Mouse (Mus musculus) lung, postnatal 0 days (tissue): ENCODE data around the gene Nthl1. TPM values are rescaled to one million over a fixed set of nuclear protein-coding genes. Genes with fewer than 3 reads are reported as not detected.
"Not testable (repeated sequence)": the region's sequence is repeated elsewhere in the genome, so short reads cannot be mapped to it uniquely, and the experiment has no call there.

Experiments
- ATAC-seq: fragments of 200-750 bp; cut with Nextera tagmentation; 2 replicates; pipeline ENCODE4 v1.8.0; 2017; ENCODE audit warnings: moderate library complexity
- DNase-seq: peaks from one replicate; pipeline ENCODE4 v3.0.0-alpha.2; 2016; ENCODE audit warnings: low spot score
- H3K27ac ChIP-seq: fragments of 300-500 bp; sonication (generic); 2 replicates; pipeline ENCODE4 v1.5.1; 2014; ENCODE audit warnings: antibody characterized with exemption, mild to moderate bottlenecking, low read length, mixed read lengths
- H3K27me3 ChIP-seq: fragments of 300-500 bp; sonication (generic); replicated peaks from 2 replicates; pipeline ENCODE4 v1.6.1; 2014; ENCODE audit warnings: low read length, mixed read lengths; ENCODE audit not compliant: insufficient read depth
- H3K36me3 ChIP-seq: fragments of 300-500 bp; sonication (generic); 2 replicates; pipeline ENCODE4 v1.6.1; 2014; ENCODE audit warnings: low read length, mixed read lengths; ENCODE audit not compliant: insufficient read depth
- H3K4me1 ChIP-seq: fragments of 300-500 bp; sonication (generic); 2 replicates; pipeline ENCODE4 v1.6.1; 2014; ENCODE audit warnings: antibody characterized with exemption, low read depth, low read length, mixed read lengths; ENCODE audit not compliant: insufficient read depth
- H3K4me2 ChIP-seq: fragments of 300-500 bp; sonication (generic); replicated peaks from 2 replicates; pipeline ENCODE4 v1.6.1; 2014; ENCODE audit warnings: low read depth, mild to moderate bottlenecking, low read length, moderate library complexity, mixed read lengths
- H3K4me3 ChIP-seq: fragments of 300-500 bp; sonication (generic); 2 replicates; pipeline ENCODE4 v1.5.1; 2014; ENCODE audit warnings: low read depth, low read length
- H3K9ac ChIP-seq: fragments of 300-500 bp; sonication (generic); replicated peaks from 2 replicates; pipeline ENCODE4 v1.6.1; 2014; ENCODE audit warnings: low read depth, mild to moderate bottlenecking
- H3K9me3 ChIP-seq: fragments of 300-500 bp; sonication (generic); 2 replicates; pipeline ENCODE4 v1.6.1; 2016; ENCODE audit warnings: low read length, mixed read lengths
- CTCF ChIP-seq: IDR thresholded peaks from 2 replicates; pipeline ENCODE4 v1.5.1; 2016; ENCODE audit warnings: antibody characterized with exemption, mild to moderate bottlenecking
- EP300 ChIP-seq: IDR thresholded peaks from 2 replicates; pipeline ENCODE4 v1.6.1; 2016; ENCODE audit warnings: antibody characterized with exemption, mild to moderate bottlenecking, control low read depth
- WGBS: fragments of 180-500 bp; shearing (Covaris S2); extraction: QIAGEN DNeasy Blood & Tissue Kit; methylation state at CpG from one replicate; pipeline ENCODE4 v1.1.7; 2014; 5-methylcytosine and 5-hydroxymethylcytosine counted together
- polyA plus RNA-seq: library from polyadenylated mRNA; unstranded; fragments of >200 nt; fragmentation: Nextera tagmentation; extraction: Ambion mirVana; gene quantifications from 2 replicates; pipeline ENCODE4 v1.2.1, GENCODE M21; 2015

Gene Nthl1
- polyA plus RNA-seq, 1 experiment from 2014 or later: 13.8 TPM

GRCm38 (mm10) chr17:24650766-24651165, 18.3 kb downstream of the Nthl1 start:
- Histone ChIP-seq H3K36me3 (peaks cover 8% of the 10 kb centered on the region; the same call in 1 of the 2 replicates), H3K27ac (peak overlapping the region; percentile 87), H3K27me3 (no peaks in the 10 kb centered on the region), H3K4me2 (peak overlapping the region; percentile 95), H3K4me1 (peaks cover 17% of the 10 kb centered on the region; the same call in 1 of the 2 replicates), H3K4me3 (peak overlapping the region; percentile 90; the same call in 1 of the 2 replicates), H3K9ac (peak overlapping the region; percentile 74; the same call in 1 of the 2 replicates), H3K9me3 (no peaks in the 10 kb centered on the region)
- TF ChIP-seq CTCF: no peak
- TF ChIP-seq EP300: peak; percentile 42; the same call in 1 of the 2 replicates
- ATAC-seq: no peak
- DNase-seq: no peak
- 66% methylated on average over 4 of the region's 4 CpGs for WGBS

GRCm38 (mm10) chr17:24651835-24652234, 19.4 kb downstream of the Nthl1 start:
- no peak overlapping the region for H3K4me2 ChIP-seq
- H3K9me3 ChIP-seq: no peaks in the 10 kb centered on the region
- 43% methylated on average over 3 of the region's 3 CpGs for WGBS
- no peak overlapping the region for H3K27ac ChIP-seq
- TF ChIP-seq EP300 (no peak), CTCF (no peak)
- no peak for DNase-seq
- H3K4me3 ChIP-seq: no peak overlapping the region
- H3K4me1 ChIP-seq: peaks cover 17% of the 10 kb centered on the region; the same call in 1 of the 2 replicates
- H3K36me3 ChIP-seq: peaks cover 4% of the 10 kb centered on the region; the same call in 1 of the 2 replicates
- H3K27me3 ChIP-seq: no peaks in the 10 kb centered on the region
- ATAC-seq: no peak
- no peak overlapping the region for H3K9ac ChIP-seq

DNA sequence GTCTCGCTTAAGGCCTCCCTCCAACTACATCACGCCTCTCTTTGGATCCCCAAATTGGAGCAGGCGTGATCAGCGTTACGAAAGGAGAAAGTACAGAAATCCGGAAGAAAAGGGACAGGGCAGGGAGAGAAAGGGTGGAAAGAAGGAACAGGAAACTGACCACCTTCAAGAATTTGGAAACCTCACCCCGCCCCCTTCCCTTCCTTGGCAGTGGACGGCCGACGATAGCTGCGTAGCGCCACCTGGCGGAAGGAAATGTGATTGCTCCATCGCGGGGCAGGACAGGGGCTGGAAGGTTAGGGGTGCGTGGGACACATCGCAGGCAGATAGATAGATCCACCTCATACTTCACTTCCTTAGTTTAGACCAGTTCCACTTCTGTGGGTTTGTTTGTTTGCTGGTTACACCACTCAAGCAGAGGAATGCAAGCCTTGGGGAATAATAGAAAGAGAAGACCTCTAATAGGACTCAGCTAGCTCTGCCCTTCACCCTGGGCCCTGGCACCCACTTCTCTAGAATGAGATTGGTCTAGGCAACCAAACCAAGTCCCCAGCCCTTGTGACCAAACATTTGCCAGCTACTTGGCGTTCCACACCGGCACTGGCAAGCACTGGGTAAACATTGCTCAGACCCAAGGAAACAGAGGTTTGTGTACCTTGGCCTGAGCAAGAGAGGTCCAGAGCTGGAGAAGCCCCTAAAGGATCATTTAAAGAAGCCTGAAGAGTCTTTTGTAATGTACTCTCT, 21.7 kb downstream of the Nthl1 start:
- no peaks in the 10 kb centered on the region for H3K36me3 ChIP-seq
- H3K9ac ChIP-seq: no peak overlapping the region
- peaks cover 6% of the 10 kb centered on the region; the same call in 1 of the 2 replicates for H3K27me3 ChIP-seq
- 5% methylated on average over 18 of the region's 19 CpGs for WGBS
- peak; percentile 95 for DNase-seq
- no peak overlapping the region for H3K4me3 ChIP-seq
- peak; percentile 98 for TF ChIP-seq CTCF
- 0 out of 2 replicates have a peak, but pooled peaks have one; percentile 28 for TF ChIP-seq EP300
- H3K4me1 ChIP-seq: peaks cover 17% of the 10 kb centered on the region
- H3K27ac ChIP-seq: 0 out of 2 replicates have a peak overlapping the region, but pooled peaks have one; percentile 60
- ATAC-seq: peak; percentile 75
- no peaks in the 10 kb centered on the region for H3K9me3 ChIP-seq
- peak overlapping the region; percentile 42 for H3K4me2 ChIP-seq

DNA sequence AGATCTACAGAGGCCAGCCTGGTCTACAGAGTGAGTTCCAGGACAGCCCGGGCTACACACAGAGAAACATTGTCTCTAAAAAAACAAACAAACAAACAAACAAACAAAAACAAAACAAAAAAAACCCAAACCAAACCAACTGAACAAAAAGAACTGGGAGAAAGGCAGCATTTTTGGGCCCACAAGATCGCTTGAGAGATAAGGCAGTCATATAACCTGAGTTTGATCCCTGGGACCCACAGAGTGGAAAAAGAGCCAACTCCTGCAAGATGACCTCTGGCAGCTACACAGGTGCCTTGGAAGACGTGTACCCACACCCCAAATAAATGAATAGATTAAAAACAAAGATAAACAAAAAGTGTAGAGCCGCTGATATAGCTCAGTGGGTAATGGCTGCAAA, 22.5 kb downstream of the Nthl1 start:
- no peak overlapping the region for H3K27ac ChIP-seq
- no peaks in the 10 kb centered on the region for H3K9me3 ChIP-seq
- TF ChIP-seq CTCF (no peak), EP300 (no peak)
- DNase-seq (no peak), ATAC-seq (no peak)
- no peak overlapping the region for H3K4me2 ChIP-seq
- WGBS: 63% methylated on average over 4 of the region's 4 CpGs
- H3K9ac ChIP-seq: no peak overlapping the region
- peaks cover 6% of the 10 kb centered on the region; the same call in 1 of the 2 replicates for H3K27me3 ChIP-seq
- H3K4me1 ChIP-seq: peaks cover 17% of the 10 kb centered on the region
- no peaks in the 10 kb centered on the region for H3K36me3 ChIP-seq
- no peak overlapping the region for H3K4me3 ChIP-seq

- DNase-seq (peak; percentile 56), ATAC-seq (peak; percentile 53)
- TF ChIP-seq CTCF (no peak; the same call in 1 of the 2 replicates), EP300 (no peak)
- no peaks in the 10 kb centered on the region for H3K36me3 ChIP-seq
- peak within 1 kb of the TSS; percentile 75 for H3K4me2 ChIP-seq
- H3K9me3 ChIP-seq: no peaks in the 10 kb centered on the region
- peaks cover 6% of the 10 kb centered on the region; the same call in 1 of the 2 replicates for H3K27me3 ChIP-seq
- peak within 1 kb of the TSS; percentile 19; the same call in 1 of the 2 replicates for H3K9ac ChIP-seq
- H3K27ac ChIP-seq: no peak within 1 kb of the TSS
- H3K4me1 ChIP-seq: peaks cover 8% of the 10 kb centered on the region
- 1% methylated on average over 47 of the region's 47 CpGs for WGBS
- peak within 1 kb of the TSS; percentile 38 for H3K4me3 ChIP-seq
Observed at GRCm38 (mm10) chr17:24658017-24658758, 25.7 kb downstream of the Nthl1 start, which contains the start of gene Npw. TSS of gene Npw (minus strand) at chr17:24658457.

GRCm38 (mm10) chr17:24667011-24667410, 34.5 kb downstream of the Nthl1 start:
- 66% methylated on average over 7 of the region's 7 CpGs for WGBS
- not testable (repeated sequence) for DNase-seq, H3K9ac ChIP-seq

More at GRCm38 (mm10) chr17:24667011-24667410, 34.5 kb downstream of the Nthl1 start:
- not testable (repeated sequence) for H3K27ac ChIP-seq, H3K27me3 ChIP-seq, H3K36me3 ChIP-seq, H3K9me3 ChIP-seq, H3K4me2 ChIP-seq, ATAC-seq, H3K4me3 ChIP-seq
- H3K4me1 ChIP-seq: peaks cover 17% of the 10 kb centered on the region; the same call in 1 of the 2 replicates
